Mouse (Mus musculus) Patski (cell line): ENCODE results near the gene Celf1. TPM values are rescaled to one million over a fixed set of nuclear protein-coding genes. Genes with fewer than 3 reads are reported as not detected.

Experiments
- ATAC-seq: fragments of 100-300 bp; one replicate; pipeline ENCODE4 v1.8.0; 2021
- CTCF ChIA-PET: fragments of 350-600 bp; sonication (Branson Sonifier 250); formaldehyde crosslinking; loops from one replicate; lab custom pipeline; 2022; ENCODE audit warnings: inconsistent platforms; lab: Charles Lee
- POLR2A ChIA-PET: fragments of 350-600 bp; sonication (Branson Sonifier 250); formaldehyde crosslinking; loops from one replicate; lab custom pipeline; 2022; ENCODE audit warnings: antibody characterized with exemption, inconsistent platforms; lab: Charles Lee
- DNase-seq: peaks from one replicate; pipeline ENCODE4 v3.0.0-alpha.2; 2011; ENCODE audit warnings: low read depth, low spot score
- H3K27me3 ChIP-seq: fragments of 371-371 bp; one replicate; pipeline ENCODE4 v1.5.1; 2021
- CTCF ChIP-seq: fragments of 100-300 bp; IDR thresholded peaks from one replicate; pipeline ENCODE4 v1.5.1; 2021
- in situ Hi-C: fragments of 300-500 bp; cut with MboI; formaldehyde crosslinking; loops from 3 replicates; pipeline ENCODE4 v1.11.1; 2018; ENCODE audit warnings: low pct_unique_long_range_greater_than_20kb, mixed read lengths
- polyA plus RNA-seq: library from polyadenylated mRNA; unstranded; gene quantifications from one replicate; pipeline ENCODE4 v1.2.3, GENCODE M21; 2021

The Celf1 gene
- polyA plus RNA-seq, 1 experiment from 2014 or later, result 92.9 TPM

- in situ Hi-C loops, result no loop called here
- ChIA-PET CTCF (no interaction called here), POLR2A (no interaction called here)
- no peaks in the 10 kb centered on the region for H3K27me3 ChIP-seq
- TF ChIP-seq CTCF, result no peak
- no peak for ATAC-seq
- no peak for DNase-seq
These were observed 7.9 kb upstream of the Celf1 start for GRCm38 (mm10) chr2:90932273-90932672.

- in situ Hi-C loops, result no loop called here
- DNase-seq, result no peak
- TF ChIP-seq CTCF, result no peak
- no peak for ATAC-seq
- CTCF ChIA-PET, result interaction anchor here (1.3 kb wide), 1 partner anchor 71 kb away, joined by 4 read pairs; no protein-coding TSS in a partner anchor
- POLR2A ChIA-PET, result interaction anchor here (0.6 kb wide), 1 partner anchor 91 kb away, joined by 3 read pairs; no protein-coding TSS in a partner anchor
- no peaks in the 10 kb centered on the region for H3K27me3 ChIP-seq
These were observed 1.8 kb upstream of the Celf1 start for GRCm38 (mm10) chr2:90938362-90938761.

- TF ChIP-seq CTCF, result no peak
- H3K27me3 ChIP-seq, result no peaks in the 10 kb centered on the region
- no peak for ATAC-seq
- in situ Hi-C loops, result no loop called here
- ChIA-PET POLR2A (no interaction called here), CTCF (interaction anchor here (0.8 to 2.5 kb wide), 9 partner anchors 9 to 74 kb away, joined by 3 to 9 read pairs (median 3); no protein-coding TSS in a partner anchor)
- DNase-seq, result no peak
These were observed 432 bp upstream of the Celf1 start for GRCm38 (mm10) chr2:90939750-90940149.

GRCm38 (mm10) chr2:90941744-90942143 is 1.6 kb downstream of the Celf1 start:
- CTCF ChIA-PET, result interaction anchor here (1.4 kb wide), 1 partner anchor 8 kb away, joined by 5 read pairs; no protein-coding TSS in a partner anchor
- DNase-seq, result no peak
- TF ChIP-seq CTCF, result no peak
- no peak for ATAC-seq
- in situ Hi-C loops, result no loop called here
- POLR2A ChIA-PET, result interaction anchor here (0.7 kb wide), 1 partner anchor 17 kb away, joined by 3 read pairs; no protein-coding TSS in a partner anchor
- H3K27me3 ChIP-seq, result no peaks in the 10 kb centered on the region

GRCm38 (mm10) chr2:90950149-90950548 is 10.0 kb downstream of the Celf1 start:
- in situ Hi-C loops, result no loop called here
- POLR2A ChIA-PET, result no interaction called here
- DNase-seq (no peak), ATAC-seq (no peak)
- H3K27me3 ChIP-seq, result no peaks in the 10 kb centered on the region
- CTCF ChIA-PET, result interaction anchor here (1.0 to 1.7 kb wide), 3 partner anchors 9 to 83 kb away, joined by 4 to 6 read pairs (median 5); no protein-coding TSS in a partner anchor
- TF ChIP-seq CTCF, result no peak

GRCm38 (mm10) chr2:90950582-90951194 is 10.5 kb downstream of the Celf1 start:
- POLR2A ChIA-PET, result interaction anchor here (0.7 kb wide), 1 partner anchor 136 kb away, joined by 4 read pairs; no protein-coding TSS in a partner anchor
- H3K27me3 ChIP-seq, result no peaks in the 10 kb centered on the region
- no peak for TF ChIP-seq CTCF
- DNase-seq (no peak), ATAC-seq (no peak)
- CTCF ChIA-PET, result interaction anchor here (1.0 to 2.3 kb wide), 4 partner anchors 10 to 84 kb away, joined by 3 to 5 read pairs (median 4); partner anchors contain the start of gene Celf1
- in situ Hi-C loops, result no loop called here

- POLR2A ChIA-PET, result no interaction called here
- DNase-seq, result no peak
- no peaks in the 10 kb centered on the region for H3K27me3 ChIP-seq
- CTCF ChIA-PET, result no interaction called here
- ATAC-seq, result no peak
- in situ Hi-C loops, result no loop called here
- no peak for TF ChIP-seq CTCF
These were observed 13.3 kb downstream of the Celf1 start for GRCm38 (mm10) chr2:90953461-90953860.

- no peaks in the 10 kb centered on the region for H3K27me3 ChIP-seq
- DNase-seq (no peak), ATAC-seq (no peak)
- ChIA-PET CTCF (interaction anchor here (0.7 to 2.2 kb wide), 3 partner anchors 10 to 13 kb away, joined by 3 to 11 read pairs (median 5); no protein-coding TSS in a partner anchor), POLR2A (interaction anchor here (0.5 to 1.4 kb wide), 3 partner anchors 9 to 997 kb away, joined by 3 to 4 read pairs (median 3); no protein-coding TSS in a partner anchor)
- TF ChIP-seq CTCF, result no peak
- in situ Hi-C loops, result no loop called here
These were observed 15.9 kb downstream of the Celf1 start for GRCm38 (mm10) chr2:90956053-90956452.

- ATAC-seq (no peak), DNase-seq (no peak)
- POLR2A ChIA-PET, result interaction anchor here (0.5 to 0.6 kb wide), 2 partner anchors 17 to 94 kb away, joined by 3 to 7 read pairs; no protein-coding TSS in a partner anchor
- in situ Hi-C loops, result no loop called here
- CTCF ChIA-PET, result interaction anchor here (1.3 to 1.8 kb wide), 2 partner anchors 9 to 19 kb away, joined by 3 to 6 read pairs; no protein-coding TSS in a partner anchor
- H3K27me3 ChIP-seq, result no peaks in the 10 kb centered on the region
- no peak for TF ChIP-seq CTCF
These were observed 18.7 kb downstream of the Celf1 start for GRCm38 (mm10) chr2:90958856-90959255.

GRCm38 (mm10) chr2:90960012-90960411 is 19.8 kb downstream of the Celf1 start:
- ChIA-PET POLR2A (no interaction called here), CTCF (interaction anchor here (1.3 kb wide), 2 partner anchors 9 to 92 kb away, joined by 4 to 5 read pairs; no protein-coding TSS in a partner anchor)
- ATAC-seq, result no peak
- TF ChIP-seq CTCF, result no peak
- no peaks in the 10 kb centered on the region for H3K27me3 ChIP-seq
- no peak for DNase-seq
- in situ Hi-C loops, result no loop called here

GRCm38 (mm10) chr2:90963304-90963703 is 23.1 kb downstream of the Celf1 start:
- ATAC-seq, result no peak
- POLR2A ChIA-PET, result no interaction called here
- in situ Hi-C loops, result no loop called here

More at GRCm38 (mm10) chr2:90963304-90963703, 23.1 kb downstream of the Celf1 start:
- TF ChIP-seq CTCF, result no peak
- CTCF ChIA-PET, result no interaction called here
- no peaks in the 10 kb centered on the region for H3K27me3 ChIP-seq
- DNase-seq, result no peak
